Mouse (Mus musculus): ENCODE data around the gene Col2a1.

The Col2a1 gene

DNA sequence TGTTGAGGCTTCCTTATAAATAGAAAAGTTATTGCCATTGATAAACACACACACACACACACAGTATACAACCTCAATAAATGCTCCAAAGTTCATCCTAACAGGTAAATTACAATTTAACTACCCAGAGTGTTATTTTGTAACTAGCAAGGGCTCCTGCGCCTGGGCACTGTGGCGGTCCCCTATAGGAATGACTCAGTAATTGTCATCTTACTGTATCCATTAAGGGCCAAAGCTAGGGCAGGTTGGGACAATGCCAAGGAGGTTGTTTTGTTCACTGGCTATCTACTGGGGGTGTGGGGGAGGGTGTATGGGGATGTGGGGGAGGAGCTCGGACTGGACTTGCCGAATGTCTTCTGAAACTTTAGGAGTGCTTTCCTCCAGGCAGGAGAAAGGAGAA lies 77.5 kb downstream of the Col2a1 start:
- in situ Hi-C loops (cut with MboI, MseI): no loop called here
